Mouse (Mus musculus) layer of hippocampus, postnatal 25 days (tissue): ENCODE data around the gene Mafg. TPM values are rescaled to one million over a fixed set of nuclear protein-coding genes. Genes with fewer than 3 reads are reported as not detected.

Experiments
- DNase-seq, 2 experiments: peaks; one replicate each; pipeline ENCODE4 v3.0.0; 2022; ENCODE audit warnings: mixed read lengths in 2 of 2, low spot score in 1 of 2; ENCODE audit errors: extremely low spot score in 1 of 2
- total RNA-seq, 2 experiments: library from RNA; stranded (reverse); gene quantifications; 2 replicates each; pipeline ENCODE4 v1.2.3; 2021

Mafg gene
- total RNA-seq, 2 experiments from 2014 or later, result 68.9 to 83.2 TPM

DNA sequence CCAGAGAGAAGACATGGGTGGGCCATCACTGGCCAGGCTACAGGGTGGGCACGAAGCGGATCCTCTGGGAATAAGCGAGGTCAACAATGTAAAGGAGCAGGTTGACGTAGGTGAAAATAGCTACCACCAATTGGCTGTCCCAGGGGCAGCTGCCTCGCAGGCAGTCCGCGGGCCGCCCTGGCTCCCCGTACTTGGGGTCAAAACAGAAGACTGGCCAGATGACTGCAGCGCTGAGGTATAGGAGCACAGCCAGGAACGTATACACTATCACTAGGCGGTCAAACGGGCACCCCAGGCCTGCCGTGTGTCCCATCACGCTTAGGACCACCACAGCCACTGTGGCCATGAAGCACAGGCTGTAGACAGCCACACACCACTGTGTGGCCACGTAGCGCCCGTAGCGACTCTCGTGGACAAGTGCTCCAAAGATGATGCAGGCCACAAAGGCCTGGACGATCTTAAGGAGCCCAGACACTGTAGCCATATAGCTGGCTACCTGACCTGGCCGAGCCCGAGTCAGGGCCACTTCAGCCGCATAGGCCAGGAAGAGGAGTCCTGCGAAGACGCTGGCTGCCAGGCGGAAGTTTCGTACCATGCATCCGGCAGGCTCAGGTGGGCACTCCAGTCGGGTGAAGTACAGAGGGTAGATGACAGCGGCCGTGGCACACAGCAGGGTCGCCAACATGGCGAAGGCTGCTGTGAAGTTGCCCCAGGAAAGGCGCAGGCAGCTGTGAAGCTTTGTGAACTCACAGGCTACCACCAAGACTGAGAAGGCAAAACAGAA, 13.8 kb upstream of the Mafg start:
- no peak for DNase-seq

DNA sequence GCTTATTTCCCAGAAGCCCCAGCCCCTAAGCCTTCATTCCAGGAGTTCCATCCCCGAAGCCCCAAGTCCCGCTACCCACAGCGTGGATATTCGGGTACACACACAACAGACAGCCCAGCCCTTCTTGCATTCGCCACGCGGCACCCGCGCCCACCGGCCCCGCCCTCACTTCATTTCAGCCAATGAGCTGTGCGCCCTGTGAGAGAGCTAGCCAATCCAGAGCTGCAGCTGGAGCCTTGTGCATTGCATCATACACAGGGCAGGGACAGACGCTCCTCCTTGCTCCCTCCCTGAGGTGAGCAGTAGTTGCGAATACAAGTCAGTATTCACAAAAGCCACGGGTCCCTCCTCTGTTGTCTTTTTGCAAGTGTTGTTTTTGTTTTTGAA, 10.2 kb upstream of the Mafg start, which contains the start of gene Pycr1:
Gene Pycr1, minus strand, starts transcription at position 169 of the 387 bp plus-strand sequence.
- peak; percentile 76 to 83 for DNase-seq

DNA sequence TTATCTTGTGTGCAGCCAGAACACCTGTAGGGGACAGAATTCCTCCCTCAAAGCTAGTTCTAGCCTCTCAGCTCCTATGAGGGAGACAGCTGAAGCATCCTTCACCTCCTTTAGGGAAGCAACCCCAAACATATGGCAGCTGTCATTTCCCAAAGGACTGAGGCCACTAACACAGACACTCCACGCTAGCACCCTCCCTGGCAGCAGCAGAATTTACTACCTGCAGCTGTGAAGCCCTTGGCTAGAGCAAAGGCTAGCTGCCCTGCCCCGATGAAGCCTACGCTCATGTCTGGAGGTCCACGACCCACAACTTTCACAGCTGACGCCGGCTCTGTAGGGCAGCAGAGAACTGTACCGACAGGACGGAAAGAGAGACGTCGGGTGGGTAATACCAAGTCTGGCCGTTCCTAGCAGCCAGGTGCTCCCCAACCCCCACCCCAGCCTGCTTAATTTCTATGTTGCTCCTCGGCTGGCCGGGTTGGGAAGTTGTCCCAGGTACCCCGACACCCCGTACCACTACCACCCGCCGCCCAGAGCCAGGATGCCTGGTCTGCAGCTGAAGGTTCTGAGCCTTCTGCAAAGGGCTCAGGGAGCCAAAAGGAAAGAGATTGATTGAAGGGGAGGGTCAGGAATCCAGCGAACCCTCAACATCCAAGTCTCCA, 9.7 kb upstream of the Mafg start:
- no peak for DNase-seq

DNA sequence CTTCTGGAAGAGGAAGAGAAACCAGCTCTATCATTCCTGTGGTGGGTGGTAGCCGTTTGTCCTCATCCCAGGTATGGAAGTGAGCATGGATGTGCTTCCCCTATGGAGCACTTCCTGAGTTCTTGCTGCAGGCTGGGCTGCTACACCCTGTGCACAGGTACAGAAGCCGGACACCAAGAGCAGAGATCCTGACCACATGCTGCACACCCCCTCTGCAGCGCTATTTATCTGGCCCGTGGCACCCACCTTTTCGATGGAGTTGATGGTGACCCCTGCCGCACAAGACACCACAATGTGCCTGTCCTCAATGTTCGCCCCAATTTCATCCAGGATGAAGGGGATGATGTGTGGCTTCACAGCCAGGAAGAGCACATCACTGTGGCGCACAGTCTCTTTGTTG, 8.5 kb upstream of the Mafg start:
- no peak for DNase-seq

DNA sequence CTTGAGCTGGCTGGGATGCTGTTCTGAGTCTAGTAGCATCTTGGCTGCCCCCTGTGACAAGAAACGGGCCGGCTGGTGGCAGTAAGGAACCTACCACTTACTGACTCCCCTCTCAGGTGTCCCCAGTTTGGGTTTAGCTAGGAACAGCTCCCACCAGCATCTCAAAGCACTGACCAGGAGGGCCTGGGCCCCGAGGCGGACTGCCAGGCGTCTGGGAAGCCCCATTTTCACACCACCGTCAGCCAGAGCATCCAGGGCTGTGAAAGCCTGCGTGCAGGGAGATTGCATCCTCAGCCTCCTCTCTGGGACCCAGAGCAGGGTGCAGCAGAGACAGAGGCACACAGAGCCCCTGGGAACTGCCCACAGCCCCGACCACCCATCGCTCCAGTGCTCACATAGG, 7.9 kb upstream of the Mafg start:
- DNase-seq, result no peak

DNA sequence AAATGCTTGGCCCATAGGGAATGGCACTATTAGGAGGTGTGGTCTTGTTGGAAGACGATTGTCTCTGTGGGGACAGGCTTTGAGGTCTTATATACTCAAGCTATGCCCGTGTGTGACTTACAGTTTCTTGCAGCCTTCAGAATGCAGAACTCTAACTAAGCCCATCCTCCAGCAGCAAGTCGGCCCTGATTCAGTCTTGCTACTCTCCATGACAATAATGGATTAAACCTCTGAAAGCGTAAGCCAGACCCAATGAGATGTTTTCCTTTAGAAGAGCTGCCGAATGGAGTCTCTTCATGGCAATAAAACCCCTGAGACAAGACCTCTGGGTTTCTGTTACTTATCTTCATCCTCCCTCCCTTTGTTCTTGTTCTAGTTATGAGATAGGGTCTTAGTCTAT, 1.4 kb upstream of the Mafg start:
- no peak for DNase-seq

DNA sequence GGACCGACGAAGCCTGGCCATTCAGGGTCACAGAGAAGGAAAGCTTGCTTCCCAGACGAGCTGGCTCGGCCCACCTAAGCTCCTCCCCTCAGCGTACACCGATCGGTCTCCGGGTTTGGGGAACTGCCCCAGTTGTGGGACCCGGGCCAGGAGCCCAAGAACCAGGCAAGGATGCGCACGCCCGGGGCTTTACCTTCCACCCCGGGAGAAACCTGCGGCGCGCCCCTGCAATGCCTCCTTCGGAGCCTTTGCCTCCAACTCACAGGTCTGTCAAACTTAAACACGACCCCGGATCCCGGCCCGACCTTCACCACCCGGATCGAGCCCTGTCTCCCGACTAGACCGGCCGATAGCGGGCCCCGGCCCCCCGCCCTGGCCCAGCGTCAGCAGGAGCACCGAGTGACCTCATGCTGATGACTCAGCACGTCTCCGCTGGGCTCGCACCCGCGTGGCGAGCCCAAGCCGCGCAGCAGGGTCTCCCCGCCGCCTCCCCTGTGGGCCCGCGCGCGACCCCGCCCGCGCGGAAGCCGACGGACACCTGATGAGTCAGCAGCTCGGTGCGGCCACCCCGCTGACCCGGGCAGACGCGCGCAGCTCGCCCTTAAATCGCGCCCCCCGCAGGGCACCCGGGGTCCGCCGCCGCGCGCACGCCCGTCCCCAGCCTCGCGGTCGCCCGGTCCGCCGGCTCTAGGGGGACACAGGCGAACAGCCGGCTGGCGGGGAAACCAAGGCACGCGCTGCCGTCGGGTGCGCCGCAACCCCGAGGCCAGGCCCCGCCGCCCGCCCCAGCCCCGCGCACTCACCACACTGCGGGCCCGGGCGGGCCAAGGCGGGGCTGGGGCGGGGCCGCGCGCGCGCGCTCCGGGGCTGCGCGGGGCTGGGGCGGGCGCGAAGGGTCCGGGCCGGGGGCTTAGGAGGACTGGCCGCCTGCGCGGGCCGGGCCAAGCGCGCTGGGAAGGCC, 561 bp downstream of the Mafg start:
- peak; percentile 42 to 51 for DNase-seq

DNA sequence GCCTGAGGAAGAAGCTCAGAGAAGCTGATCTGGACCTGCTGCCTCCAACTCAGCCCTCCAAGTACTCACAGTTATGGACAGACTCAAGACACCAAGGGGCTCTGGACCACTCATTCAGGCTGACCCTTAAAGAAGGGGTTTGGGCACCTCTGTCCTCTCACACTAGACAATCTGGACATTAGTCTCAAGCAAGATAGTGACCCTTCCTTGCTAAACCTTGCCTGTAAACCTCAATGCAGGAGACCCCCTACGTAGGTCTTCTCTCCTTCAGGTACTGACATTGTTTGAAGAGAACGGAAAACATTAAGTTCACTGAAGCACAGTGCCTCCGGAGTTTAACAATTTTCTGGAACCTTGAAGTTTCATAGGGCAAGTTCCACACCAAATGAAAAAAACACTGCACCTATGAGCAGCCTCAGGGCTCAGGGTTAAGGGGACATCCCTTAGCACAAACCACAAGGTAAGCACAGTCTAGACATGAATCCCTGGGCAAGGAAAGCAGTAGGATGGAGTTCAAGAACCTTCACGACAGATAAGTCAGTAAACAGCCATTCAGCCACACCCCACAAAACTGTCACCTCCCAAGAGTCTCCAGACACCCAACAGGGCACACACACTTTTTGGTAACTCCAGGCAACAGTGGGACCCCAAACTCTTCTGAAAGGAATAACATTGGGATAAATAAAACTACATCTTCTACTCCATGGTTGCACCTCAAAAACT, 1.5 kb downstream of the Mafg start:
- DNase-seq, result no peak

DNA sequence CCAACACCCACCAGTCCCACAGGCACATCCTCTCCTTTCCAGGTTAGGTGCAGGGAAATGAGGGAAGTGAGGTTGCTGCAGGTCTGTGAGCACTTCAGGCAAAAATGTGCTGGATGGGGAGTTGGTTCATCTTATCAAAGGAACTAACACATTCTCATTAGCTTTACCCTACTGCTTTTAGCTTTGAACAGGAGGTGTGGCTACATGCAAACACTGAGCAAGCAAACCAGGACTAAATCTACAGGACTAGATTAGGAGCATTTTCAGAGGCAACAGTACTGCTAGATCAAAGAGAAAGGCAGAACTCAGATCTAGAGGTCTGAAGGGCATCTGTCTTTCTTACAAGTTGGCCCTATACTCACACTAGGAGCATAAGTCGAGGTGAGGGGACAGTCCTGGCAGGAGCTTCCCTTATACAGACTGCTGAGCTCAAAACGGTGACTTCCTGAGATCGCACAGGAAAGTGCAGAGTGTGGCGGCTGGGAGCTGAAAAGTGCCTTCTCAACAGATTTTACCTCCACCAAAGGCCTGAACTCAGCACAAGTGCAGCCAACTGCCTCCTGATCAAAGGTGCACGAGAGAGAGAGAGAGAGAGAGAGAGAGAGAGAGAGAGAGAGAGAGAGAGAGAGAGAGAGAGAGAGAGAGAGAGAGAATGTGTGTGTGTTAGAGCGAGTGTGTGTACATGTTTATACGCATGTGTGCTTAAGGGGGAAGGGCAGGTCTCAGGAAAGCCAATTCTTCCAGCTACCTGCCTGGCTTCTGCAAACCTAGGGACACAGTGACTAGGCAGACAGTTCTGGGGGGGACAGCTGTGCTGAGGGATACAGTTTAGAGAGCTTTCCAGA, 2.3 kb downstream of the Mafg start:
- no peak for DNase-seq

DNA sequence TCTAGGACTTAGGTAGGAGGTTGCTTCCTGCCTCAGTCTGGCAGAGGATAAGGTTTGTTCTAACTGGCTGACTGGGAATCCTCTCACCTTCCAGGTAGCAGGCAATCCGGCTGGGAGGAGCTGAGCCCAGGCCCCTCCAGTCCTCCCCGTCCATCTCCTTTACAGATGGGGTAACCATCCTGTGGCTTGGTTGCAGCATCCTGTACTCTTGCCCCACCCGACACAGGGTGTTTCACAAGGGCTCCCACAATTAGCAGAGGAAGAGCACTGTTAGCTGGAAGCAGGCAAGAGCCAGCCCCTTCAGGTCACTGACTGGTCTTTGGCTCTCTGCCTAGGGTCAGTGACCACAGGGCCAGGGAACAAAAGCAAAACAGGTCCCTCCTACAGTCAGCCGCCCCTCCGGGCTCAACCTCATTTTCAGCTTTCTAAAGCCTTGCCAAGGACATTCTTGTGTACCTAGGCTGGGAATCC, 3.0 kb downstream of the Mafg start:
- DNase-seq, result no peak

DNA sequence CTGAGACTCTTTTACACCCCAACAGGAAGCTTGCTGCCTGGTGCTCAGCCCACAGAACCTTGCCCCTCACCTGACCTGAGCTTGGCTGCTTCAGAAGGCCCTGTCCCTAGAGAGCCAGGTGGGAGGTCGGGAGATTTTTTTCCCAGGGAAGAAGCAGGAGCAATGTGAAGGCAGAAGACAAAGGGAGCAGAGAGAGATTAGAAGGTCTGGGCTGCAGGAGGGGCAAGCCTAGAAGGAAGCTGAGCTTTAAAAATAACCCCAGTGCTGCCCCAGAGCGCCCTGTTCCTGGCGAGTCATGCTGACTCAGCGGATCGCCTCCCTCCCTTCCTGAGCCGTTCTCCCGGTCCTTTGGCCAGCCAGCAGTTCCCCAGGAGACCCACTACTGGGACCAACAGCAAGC, 3.5 kb downstream of the Mafg start:
- DNase-seq, result no peak

DNA sequence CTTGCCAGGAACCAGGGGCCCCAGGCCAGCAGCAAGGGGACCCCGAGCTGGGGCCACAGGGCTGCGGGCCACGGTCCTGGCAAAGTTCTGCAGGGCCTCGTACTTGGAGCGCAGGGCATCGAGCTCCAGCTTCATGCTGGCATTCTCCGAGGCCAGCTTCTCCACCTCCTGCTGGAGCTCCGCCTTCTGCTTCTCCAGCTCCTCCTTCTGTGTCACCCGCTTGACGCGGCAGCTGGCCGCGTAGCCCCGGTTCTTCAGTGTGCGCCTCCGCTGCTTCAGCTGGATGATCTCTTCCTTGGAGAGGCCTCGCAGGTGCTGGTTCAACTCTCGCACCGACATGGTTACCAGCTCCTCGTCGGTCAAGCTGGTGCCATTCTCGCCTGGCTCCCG, 4.1 kb downstream of the Mafg start:
- no peak for DNase-seq

DNA sequence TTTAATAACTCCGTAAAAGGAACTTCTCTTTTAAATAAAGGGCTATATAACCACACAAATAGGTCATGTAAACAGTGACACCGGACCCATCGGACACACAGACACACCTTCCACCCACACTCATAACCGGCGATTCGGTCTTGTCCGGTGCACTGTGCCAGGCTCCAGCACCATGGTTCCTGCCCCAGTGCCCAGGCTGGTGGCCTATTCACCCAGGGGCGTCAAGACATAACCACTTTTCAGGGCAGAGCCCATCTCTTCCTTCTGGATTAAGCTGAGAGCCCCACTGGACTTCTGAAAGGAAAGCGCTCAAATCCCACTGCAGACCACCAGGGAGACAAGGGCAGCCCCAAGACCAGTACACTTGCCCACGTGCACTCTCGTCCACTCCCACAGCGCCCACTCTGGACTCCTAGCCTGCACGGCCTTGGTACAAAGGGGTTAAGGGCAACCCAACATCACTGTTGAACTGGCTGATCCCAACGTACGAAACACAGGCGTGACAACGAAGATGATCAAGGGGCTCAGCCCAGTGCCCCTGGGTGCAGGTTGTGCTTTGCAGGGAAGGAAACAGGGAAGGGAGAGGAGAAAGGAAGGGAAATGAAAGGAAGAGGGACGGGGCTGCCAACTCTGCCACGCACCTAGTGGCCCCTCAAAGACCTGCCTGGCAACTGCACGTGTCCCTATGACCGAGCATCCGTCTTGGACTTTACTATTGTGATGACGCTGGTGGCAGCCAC, 4.6 kb downstream of the Mafg start:
- DNase-seq, result no peak

DNA sequence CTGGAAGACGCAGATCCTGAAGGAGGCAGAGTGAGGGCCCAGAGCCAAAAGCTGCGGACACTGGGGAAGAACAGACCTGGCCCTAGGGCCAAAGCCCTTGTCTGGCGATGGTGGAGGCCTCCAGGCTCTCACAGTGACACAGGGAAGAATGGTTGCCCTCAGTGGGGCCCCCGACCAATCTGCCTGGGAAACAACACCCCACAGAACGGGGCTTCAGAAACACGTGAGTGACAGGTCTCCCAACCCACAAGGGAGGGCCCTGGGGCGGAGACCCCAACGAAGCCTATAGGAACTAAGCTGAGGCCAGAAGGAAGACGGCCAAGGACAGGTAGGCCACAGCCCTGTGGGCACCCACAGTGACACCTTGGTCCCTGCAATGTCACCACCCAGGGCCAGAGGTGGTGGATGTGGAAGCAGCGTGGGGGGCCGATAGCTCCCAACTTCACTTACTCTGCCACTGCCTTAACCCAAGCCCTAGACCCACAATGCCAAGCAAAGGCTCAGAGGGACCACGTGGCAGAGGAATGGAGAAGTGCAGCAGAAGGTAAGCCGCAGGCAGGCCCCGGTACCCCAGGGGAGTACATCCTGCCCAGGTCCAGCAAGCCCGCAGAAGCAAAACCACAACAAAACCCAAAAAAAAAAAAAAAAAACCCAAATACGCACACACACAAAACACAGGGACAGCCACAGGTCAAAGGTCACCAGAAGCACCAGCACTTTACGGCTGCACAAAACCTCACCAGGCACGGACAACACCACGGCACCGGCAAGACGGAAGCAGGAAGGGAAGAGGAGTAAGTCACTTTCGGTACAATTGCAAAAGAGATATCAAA, 5.7 kb downstream of the Mafg start:
- DNase-seq, result no peak

DNA sequence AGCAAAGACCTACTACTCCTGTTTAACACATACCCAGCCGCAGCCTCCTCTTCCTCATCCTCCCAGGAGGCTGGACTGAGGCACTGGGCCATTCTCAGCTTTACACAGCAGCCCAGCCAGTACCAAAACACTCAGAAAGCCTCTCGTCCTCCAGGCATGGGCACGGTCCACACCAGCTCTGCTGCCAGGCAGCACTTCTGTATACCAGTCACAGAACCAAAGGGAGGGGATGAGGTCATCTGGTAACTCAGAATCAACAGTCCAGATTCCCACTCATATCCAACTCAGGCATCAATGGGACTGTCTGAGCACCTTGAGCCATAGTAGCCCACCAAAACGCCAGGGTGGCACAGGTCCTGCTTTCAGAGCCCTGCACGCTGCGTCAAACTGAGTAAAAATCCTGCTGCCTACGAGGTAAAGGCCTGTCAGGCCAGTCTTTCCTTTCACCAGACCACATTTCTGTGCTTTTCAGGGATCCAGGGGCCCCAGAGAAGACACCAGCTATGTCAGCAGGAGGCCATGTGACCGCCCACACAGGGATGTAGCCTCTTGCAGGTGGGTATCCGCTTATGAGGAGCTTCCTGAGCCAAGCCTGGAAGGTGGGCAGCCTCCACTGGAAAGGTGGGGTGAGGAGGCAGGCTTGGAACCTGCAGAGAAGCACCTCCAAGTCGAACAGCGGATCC, 6.5 kb downstream of the Mafg start:
- DNase-seq, result no peak

DNA sequence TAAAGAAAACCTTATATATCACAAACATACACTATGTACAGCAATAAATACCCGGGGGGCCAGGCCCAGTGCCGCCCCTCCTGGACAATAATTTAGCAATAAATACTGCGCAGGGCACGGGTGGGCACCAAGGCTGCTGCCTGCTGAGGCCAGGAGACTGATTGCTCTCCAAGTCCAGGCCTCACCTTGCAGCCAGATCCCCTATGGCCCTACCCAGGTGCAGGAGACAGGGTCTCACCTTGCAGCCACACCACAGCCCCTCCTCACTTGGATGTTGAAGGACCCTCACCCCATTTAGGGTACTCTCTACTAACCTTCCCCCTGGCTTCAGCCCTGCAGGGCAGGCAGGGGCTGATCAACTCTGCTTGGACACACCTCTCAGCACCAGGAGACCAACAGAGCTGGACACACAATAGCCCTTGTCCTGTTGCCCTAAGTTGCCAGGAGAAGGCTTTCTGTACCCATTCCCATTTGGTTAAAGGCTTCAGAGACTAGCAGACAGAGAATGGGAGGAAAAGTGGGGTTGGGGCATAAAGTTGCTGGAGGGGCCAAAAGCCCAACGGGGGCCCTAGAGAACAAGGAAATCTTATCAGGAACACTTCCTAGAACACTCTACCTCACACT, 8.1 kb downstream of the Mafg start, which contains the start of gene Sirt7:
Gene Sirt7, minus strand, starts transcription at position 89 of the 624 bp plus-strand sequence.
- DNase-seq, result no peak

DNA sequence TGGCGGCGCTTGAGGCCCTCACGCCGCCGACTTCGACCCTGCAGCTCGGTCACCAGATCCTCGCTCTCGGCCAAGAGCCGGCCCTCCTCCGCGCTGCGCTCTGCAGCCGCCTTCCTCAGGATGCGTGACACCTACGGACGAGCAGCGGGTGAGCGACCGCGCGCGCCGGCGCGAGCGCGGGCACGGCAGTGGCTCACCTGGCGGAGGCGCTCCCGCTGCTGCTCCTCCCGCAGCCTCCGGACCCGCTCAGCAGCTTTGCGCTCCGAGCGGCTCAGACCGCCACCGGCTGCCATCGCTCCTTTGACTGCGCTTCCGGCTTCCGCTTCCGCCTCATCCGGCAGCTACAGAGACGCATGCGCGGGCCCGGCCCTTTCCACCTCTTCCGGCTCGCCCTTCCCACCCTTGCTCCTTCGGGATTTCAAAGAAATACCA, 8.7 kb downstream of the Mafg start:
- DNase-seq, result peak; percentile 70 to 76
